Mouse (Mus musculus) kidney, adult 2 months (tissue): Measurements from ENCODE around the gene Bcap29.

ENCODE experiments used
- CTCF ChIP-seq: fragments of 200-500 bp; conservative IDR thresholded peaks from 2 replicates; pipeline ENCODE4 v1.5.1; 2011; ENCODE audit warnings: low read depth, mild to moderate bottlenecking, control low read depth, low read length, moderate library complexity, mixed read lengths; ENCODE audit not compliant: insufficient read depth, insufficient read length
- POLR2A ChIP-seq: fragments of 200-500 bp; IDR thresholded peaks from one replicate; pipeline ENCODE4 v1.6.1; 2011; ENCODE audit warnings: low read depth, low read length, control low read depth

- TF ChIP-seq POLR2A (no peak), CTCF (no peak)
Measured at GRCm38 (mm10) chr12:31551252-31551651, 83.2 kb downstream of the Bcap29 start.
